Mouse (Mus musculus) hindbrain, embryonic 10.5 days (tissue): ENCODE measurements around the gene Lyz2. TPM values are rescaled to one million over a fixed set of nuclear protein-coding genes. Genes with fewer than 3 reads are reported as not detected.

Experiments
- DNase-seq: peaks from one replicate; pipeline ENCODE4 v3.0.0-alpha.2; 2017; ENCODE audit warnings: low spot score
- H3K27ac ChIP-seq: fragments of 300-500 bp; sonication (generic); 2 replicates; pipeline ENCODE4 v1.5.1; 2016; ENCODE audit warnings: mild to moderate bottlenecking, moderate library complexity
- H3K27me3 ChIP-seq: fragments of 300-500 bp; sonication (generic); 2 replicates; pipeline ENCODE4 v1.6.1; 2016; ENCODE audit warnings: mild to moderate bottlenecking; ENCODE audit not compliant: poor library complexity, insufficient read depth, severe bottlenecking
- H3K36me3 ChIP-seq: fragments of 300-500 bp; sonication (generic); 2 replicates; pipeline ENCODE4 v1.6.1; 2016; ENCODE audit warnings: mild to moderate bottlenecking, moderate library complexity
- H3K4me1 ChIP-seq: fragments of 300-500 bp; sonication (generic); replicated peaks from 2 replicates; pipeline ENCODE4 v1.6.1; 2016; ENCODE audit warnings: mild to moderate bottlenecking
- H3K4me3 ChIP-seq: fragments of 300-500 bp; sonication (generic); 2 replicates; pipeline ENCODE4 v1.5.1; 2016; ENCODE audit warnings: mild to moderate bottlenecking, moderate library complexity
- H3K9me3 ChIP-seq: fragments of 300-500 bp; sonication (generic); 2 replicates; pipeline ENCODE4 v1.6.1; 2016; ENCODE audit warnings: mild to moderate bottlenecking, moderate library complexity
- WGBS: fragments of 180-500 bp; shearing (Covaris S2); methylation state at CpG from one replicate; pipeline ENCODE4 v1.1.7; 2016; 5-methylcytosine and 5-hydroxymethylcytosine counted together
- polyA plus RNA-seq: library from polyadenylated mRNA; unstranded; fragments of >200 nt; fragmentation: Nextera tagmentation; extraction: Ambion mirVana; gene quantifications from 2 replicates; pipeline ENCODE4 v1.2.1, GENCODE M21; 2016

Gene Lyz2
- polyA plus RNA-seq: 8.7 and 16.7 TPM in 2 replicates

DNA sequence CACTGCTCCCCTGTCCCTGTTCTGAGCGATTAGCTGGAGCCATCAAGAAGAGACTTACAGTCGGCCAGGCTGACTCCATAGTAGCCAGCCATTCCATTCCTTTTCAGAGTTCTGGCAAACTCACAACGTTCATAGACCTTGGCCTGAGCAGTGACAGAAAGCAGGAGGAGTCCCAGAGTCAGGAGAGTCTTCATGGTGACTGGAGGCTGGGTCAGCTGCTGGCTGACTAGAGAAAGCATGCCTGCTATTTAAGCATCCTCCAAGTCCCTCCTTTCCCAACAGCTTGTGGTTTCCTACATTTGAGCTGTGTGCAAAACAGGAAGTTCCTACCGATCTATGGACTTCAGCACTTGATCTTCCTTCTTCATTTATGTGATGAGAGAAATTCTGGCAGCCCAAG lies at the start of gene Lyz2:
TSS of gene Lyz2 (minus strand) at position 273 of the 400 bp plus-strand sequence.
- H3K9me3 ChIP-seq: no peaks in the 10 kb centered on the region
- no peak for DNase-seq
- no peaks in the 10 kb centered on the region for H3K36me3 ChIP-seq
- no peaks in the 10 kb centered on the region for H3K4me1 ChIP-seq
- no peak within 1 kb of the TSS for H3K4me3 ChIP-seq
- no peak within 1 kb of the TSS for H3K27ac ChIP-seq
- H3K27me3 ChIP-seq: no peaks in the 10 kb centered on the region
- 65% methylated on average over 4 of the region's 4 CpGs for WGBS

DNA sequence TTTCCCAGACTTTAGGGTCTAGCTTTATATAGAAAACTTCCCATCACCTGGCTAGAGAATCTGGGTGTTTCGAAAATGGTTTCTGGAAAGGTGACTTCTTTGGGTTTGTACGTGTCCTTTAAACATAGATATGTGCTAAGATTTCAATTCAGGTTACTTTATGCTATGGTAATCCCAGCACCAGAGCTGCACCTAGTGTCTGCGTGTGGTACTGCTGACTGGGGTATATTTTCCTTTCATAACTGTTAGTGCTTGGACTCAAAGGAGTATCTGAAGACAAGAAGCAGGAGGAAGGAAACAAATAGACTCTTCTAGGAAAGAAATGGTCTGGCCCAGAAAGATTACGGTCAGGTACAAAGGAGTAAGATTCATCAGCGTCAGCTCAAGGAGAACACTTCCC lies 48.4 kb upstream of the Lyz2 start:
- Histone ChIP-seq H3K4me1 (peaks cover under 1% of the 10 kb centered on the region; the same call in 1 of the 2 replicates), H3K36me3 (no peaks in the 10 kb centered on the region), H3K9me3 (no peaks in the 10 kb centered on the region), H3K27ac (no peak overlapping the region), H3K27me3 (no peaks in the 10 kb centered on the region), H3K4me3 (no peak overlapping the region)
- DNase-seq: no peak
- WGBS: 83% methylated on average over 5 of the region's 5 CpGs

DNA sequence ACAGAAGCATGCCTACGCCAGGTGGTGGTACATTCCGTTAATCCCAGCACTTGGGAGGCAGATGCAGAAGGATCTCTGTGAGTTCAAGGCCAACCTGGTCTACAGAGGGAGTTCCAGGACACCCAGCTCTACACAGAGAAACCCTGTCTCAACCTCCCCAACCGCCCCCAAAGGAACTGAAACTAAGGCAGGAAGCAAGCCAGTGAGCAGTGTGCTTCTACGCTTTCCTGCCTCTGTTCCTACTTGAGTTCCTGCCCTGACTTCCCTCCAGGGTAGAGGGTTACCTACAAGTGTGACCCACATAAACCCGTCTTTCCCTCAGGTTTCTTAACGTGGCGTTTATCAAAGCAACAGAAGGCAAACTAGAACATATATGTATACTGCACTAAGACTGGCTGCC lies 41.7 kb upstream of the Lyz2 start:
- Histone ChIP-seq H3K9me3 (no peaks in the 10 kb centered on the region), H3K4me1 (0 out of 2 replicates have a peak, but pooled peaks cover 3% of the 10 kb centered on the region), H3K4me3 (no peak overlapping the region), H3K36me3 (no peaks in the 10 kb centered on the region), H3K27ac (no peak overlapping the region), H3K27me3 (no peaks in the 10 kb centered on the region)
- no peak for DNase-seq
- 92% methylated on average over 7 of the region's 7 CpGs for WGBS

DNA sequence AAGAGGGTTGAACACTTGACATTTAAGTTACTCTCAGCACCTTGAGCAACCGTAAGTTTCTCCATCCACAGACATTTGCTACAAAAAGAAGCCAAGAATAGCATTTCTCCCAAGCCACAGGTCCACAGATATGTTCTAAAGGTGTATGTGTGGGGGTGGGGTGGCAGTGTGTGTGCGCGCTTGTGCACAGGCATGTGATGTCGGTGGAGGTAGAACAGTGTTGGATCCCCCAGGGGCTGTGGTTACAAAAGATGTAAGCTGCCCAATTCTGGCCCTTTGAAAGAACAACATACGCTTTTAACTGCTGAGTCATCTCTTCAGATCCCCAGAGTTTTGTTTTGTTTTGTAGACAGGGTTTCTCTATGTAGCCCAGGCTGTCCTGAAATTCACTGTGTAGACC lies 40.5 kb upstream of the Lyz2 start:
- no peak for DNase-seq
- Histone ChIP-seq H3K4me1 (0 out of 2 replicates have a peak, but pooled peaks cover 3% of the 10 kb centered on the region), H3K27ac (no peak overlapping the region), H3K36me3 (no peaks in the 10 kb centered on the region), H3K27me3 (no peaks in the 10 kb centered on the region), H3K4me3 (no peak overlapping the region), H3K9me3 (no peaks in the 10 kb centered on the region)
- 94% methylated on average over 5 of the region's 5 CpGs for WGBS

DNA sequence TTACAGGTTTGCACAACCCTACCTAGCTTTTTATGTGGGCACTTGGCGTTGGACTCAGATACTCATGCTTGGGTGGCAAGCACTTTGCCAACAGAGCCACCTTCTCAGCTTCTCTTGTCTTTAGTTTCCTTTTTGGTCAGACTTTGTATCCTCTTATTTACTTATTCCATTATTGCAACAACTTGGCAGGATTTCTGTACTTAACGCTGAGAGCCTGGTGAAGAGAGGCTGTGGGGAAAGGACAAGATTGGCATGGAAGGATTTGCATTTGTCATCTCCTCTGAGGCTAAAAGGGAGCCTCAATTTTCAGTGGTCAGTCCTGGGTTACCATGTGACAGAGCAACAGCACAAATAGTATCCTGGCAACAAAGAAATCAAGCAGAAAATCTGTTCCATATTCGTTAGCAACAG lies 38.5 kb upstream of the Lyz2 start:
- H3K27ac ChIP-seq: no peak overlapping the region
- no peaks in the 10 kb centered on the region for H3K36me3 ChIP-seq
- H3K9me3 ChIP-seq: no peaks in the 10 kb centered on the region
- DNase-seq: no peak
- H3K27me3 ChIP-seq: no peaks in the 10 kb centered on the region
- 76% methylated on average over 3 of the region's 3 CpGs for WGBS
- H3K4me1 ChIP-seq: peaks cover 6% of the 10 kb centered on the region; the same call in 1 of the 2 replicates
- H3K4me3 ChIP-seq: no peak overlapping the region

DNA sequence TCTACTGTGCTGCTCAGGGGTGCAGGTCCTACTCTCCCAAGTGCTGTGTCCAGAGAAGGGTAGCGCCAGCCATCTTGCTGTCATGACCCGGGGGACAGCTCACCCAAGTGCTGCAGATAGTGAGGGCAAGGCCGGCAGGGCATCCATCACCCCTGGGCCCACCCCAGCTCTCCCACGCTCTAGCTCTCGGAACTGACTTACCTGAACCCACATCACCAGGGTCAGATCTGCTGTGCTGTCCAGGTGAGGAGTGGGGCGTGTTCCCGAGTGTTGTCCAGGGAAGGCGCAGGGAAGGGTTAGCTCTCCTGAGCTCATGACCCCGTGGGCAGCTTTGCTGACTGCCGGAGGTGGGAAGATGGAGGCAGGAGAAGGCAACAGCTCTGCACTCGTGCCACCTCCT lies 34.3 kb upstream of the Lyz2 start:
- Histone ChIP-seq H3K27ac (no peak overlapping the region), H3K4me3 (no peak overlapping the region), H3K9me3 (no peaks in the 10 kb centered on the region), H3K4me1 (peaks cover 6% of the 10 kb centered on the region; the same call in 1 of the 2 replicates), H3K27me3 (no peaks in the 10 kb centered on the region), H3K36me3 (no peaks in the 10 kb centered on the region)
- 88% methylated on average over 11 of the region's 11 CpGs for WGBS
- DNase-seq: no peak

DNA sequence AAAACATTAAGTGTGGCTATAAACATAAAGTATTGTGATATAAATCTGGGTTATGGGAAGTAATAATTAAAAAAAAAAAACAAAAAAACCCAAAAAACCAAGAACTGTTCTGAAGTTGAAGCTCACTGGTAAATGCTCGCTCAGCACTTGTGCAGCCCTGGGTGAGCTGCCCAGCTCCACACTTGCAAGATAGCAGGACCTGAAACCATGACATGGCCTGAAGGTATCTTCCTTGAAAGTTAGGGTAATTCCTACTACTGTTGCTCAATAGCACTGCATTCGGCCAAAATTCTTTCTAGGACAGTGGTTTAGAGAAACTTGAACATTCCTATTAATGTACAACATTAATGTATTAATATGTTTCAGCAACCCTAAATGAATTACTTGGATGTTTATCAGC lies 31.0 kb upstream of the Lyz2 start:
- 92% methylated on average over 2 of the region's 2 CpGs for WGBS
- H3K4me1 ChIP-seq: peaks cover 3% of the 10 kb centered on the region; the same call in 1 of the 2 replicates
- no peaks in the 10 kb centered on the region for H3K9me3 ChIP-seq
- H3K36me3 ChIP-seq: no peaks in the 10 kb centered on the region
- DNase-seq: no peak
- H3K27me3 ChIP-seq: no peaks in the 10 kb centered on the region
- no peak overlapping the region for H3K4me3 ChIP-seq
- H3K27ac ChIP-seq: no peak overlapping the region

DNA sequence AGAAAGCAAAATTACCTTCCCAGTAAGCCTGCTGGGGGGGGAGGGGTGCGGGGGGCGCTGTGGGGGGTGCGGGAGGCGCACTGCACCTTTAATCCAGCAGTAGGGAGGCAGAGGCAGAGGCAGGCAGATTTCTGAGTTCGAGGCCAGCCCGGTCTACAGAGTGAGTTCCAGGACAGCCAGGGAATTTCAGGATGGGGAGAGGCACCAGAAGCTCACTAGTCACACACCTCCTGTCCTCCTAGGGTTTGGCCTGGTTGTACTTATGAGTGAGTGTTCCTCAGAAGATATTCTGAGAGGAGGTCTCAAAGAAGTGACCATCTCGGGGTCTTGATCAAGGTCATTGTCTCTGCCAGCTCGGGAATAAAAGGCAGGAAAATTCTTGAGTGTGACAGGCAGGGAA lies 30.0 kb upstream of the Lyz2 start:
- Histone ChIP-seq H3K27ac (no peak overlapping the region), H3K27me3 (no peaks in the 10 kb centered on the region), H3K4me1 (peaks cover 3% of the 10 kb centered on the region; the same call in 1 of the 2 replicates), H3K4me3 (no peak overlapping the region), H3K9me3 (no peaks in the 10 kb centered on the region), H3K36me3 (no peaks in the 10 kb centered on the region)
- no peak for DNase-seq
- WGBS: 81% methylated on average over 8 of the region's 8 CpGs

DNA sequence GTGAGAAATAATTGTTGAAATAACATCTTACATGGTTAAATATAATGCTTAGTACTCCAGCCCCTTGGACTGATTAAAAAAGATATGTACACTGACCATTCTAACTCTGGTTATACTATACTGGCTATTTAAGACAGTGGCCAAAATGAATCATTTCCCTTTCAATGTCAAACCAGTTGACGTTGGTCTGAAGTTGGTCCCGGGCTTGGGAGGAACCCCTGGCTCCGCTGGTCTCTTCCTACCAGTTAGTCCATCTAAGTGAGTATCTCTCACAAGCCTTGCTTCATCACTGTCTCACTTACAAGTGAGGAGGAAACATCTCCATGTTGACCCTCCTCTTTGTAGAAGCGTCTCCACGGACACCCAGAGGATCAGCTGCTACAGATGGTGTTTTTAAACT lies 22.2 kb upstream of the Lyz2 start:
- Histone ChIP-seq H3K4me3 (no peak overlapping the region), H3K4me1 (no peaks in the 10 kb centered on the region), H3K9me3 (no peaks in the 10 kb centered on the region), H3K27me3 (no peaks in the 10 kb centered on the region), H3K27ac (no peak overlapping the region), H3K36me3 (no peaks in the 10 kb centered on the region)
- WGBS: 90% methylated on average over 5 of the region's 5 CpGs
- DNase-seq: no peak

DNA sequence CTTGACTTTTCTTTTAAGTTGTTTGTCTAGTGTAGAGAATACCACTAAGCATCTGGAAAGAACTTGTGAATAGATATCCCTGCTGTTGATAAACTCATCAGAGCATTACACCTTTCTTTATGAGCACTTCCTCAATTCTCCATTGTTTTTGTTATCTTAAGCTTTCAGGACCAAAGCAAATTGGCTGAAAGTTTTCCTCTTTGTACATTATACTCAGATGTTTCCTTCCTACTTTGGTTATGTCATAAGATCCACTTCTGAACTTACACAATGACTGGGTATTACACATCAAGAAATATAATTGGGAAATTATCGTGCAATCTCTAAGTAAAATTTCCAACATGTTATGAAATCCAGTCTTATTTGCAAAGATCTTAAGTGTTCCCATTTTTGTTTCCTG lies 19.6 kb upstream of the Lyz2 start:
- H3K4me3 ChIP-seq: no peak overlapping the region
- WGBS: 90% methylated on average over 1 of the region's 1 CpGs
- DNase-seq: no peak
- no peaks in the 10 kb centered on the region for H3K9me3 ChIP-seq
- no peaks in the 10 kb centered on the region for H3K36me3 ChIP-seq
- H3K27ac ChIP-seq: no peak overlapping the region
- H3K4me1 ChIP-seq: no peaks in the 10 kb centered on the region
- H3K27me3 ChIP-seq: no peaks in the 10 kb centered on the region

DNA sequence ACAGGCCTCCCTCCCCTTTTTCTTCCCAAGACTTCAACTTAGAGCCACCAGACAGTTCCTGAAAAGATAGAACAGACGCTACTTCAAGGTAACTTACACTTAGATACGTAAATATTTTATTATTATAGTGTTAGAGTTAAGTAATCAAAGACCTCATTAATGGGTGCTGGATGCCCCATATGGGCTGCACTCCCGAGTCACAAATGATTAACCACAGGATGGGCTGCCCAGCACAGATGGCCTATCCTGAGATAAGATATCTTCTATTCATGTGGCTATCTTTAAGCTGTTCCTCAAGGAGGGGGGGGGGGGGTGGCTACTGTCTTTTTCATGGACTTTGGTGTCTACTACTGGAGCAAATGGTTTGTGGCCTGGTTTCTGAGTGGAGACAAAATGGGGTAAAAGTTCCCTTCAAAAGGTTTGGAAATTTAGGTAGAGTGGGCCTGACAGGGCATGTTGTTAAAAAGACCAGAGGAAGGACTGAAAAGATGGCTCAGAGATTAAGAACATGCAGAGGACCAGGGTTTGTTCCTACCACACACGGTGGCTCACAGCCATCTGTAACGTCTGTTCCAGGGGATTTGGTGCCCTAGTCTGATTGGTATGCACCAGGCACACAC lies 17.9 kb upstream of the Lyz2 start:
- WGBS: 86% methylated on average over 5 of the region's 5 CpGs

DNA sequence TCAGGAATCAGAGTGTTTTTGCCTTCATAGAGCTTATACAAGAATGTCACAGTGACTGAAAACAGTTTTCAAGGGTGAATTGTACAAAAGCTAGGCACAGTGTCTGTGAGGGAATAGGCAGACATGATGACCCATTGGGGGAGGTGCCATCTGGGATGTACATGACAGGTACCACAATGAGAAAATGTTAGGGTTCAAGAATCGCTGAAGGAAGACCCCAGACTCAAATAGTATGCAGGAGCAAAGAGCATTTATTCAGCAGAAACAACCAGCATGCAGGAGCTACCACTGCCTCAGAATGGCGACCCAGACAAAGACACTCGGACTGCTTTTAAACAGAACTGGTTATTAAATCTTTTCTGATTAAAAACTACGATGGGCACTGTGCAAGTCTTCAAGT lies 17.0 kb upstream of the Lyz2 start:
- Histone ChIP-seq H3K36me3 (no peaks in the 10 kb centered on the region), H3K9me3 (no peaks in the 10 kb centered on the region), H3K4me3 (no peak overlapping the region), H3K27ac (no peak overlapping the region), H3K27me3 (no peaks in the 10 kb centered on the region), H3K4me1 (no peaks in the 10 kb centered on the region)
- 91% methylated on average over 4 of the region's 4 CpGs for WGBS
- DNase-seq: no peak

More for the DNA sequence above, 17.9 kb upstream of the Lyz2 start:
- H3K27me3 ChIP-seq: no peaks in the 10 kb centered on the region
- no peaks in the 10 kb centered on the region for H3K36me3 ChIP-seq
- no peaks in the 10 kb centered on the region for H3K4me1 ChIP-seq
- H3K9me3 ChIP-seq: no peaks in the 10 kb centered on the region
- H3K4me3 ChIP-seq: no peak overlapping the region
- DNase-seq: no peak
- no peak overlapping the region for H3K27ac ChIP-seq

DNA sequence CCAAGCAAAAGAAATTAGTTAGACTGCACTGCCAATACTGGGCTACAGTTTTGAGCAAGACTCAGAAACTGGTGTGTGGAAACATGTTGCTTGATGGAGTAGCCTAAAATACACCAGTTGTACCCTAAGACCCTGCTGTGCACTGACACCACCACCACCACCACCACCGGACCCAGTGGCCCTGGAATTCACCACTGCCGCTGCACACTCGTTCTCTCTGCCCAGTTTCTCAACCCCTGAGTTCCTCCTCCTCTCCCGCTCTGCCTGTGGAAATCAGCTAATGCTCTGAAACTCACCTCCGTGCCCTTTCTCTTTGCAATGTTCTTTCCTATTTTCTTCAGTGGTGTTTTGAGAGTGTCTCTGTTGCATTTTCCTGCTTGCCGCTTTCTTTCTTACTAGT lies 16.2 kb upstream of the Lyz2 start:
- H3K36me3 ChIP-seq: no peaks in the 10 kb centered on the region
- WGBS: 87% methylated on average over 6 of the region's 6 CpGs
- no peaks in the 10 kb centered on the region for H3K27me3 ChIP-seq
- H3K4me3 ChIP-seq: no peak overlapping the region
- no peaks in the 10 kb centered on the region for H3K9me3 ChIP-seq
- H3K4me1 ChIP-seq: no peaks in the 10 kb centered on the region
- DNase-seq: no peak
- H3K27ac ChIP-seq: no peak overlapping the region

DNA sequence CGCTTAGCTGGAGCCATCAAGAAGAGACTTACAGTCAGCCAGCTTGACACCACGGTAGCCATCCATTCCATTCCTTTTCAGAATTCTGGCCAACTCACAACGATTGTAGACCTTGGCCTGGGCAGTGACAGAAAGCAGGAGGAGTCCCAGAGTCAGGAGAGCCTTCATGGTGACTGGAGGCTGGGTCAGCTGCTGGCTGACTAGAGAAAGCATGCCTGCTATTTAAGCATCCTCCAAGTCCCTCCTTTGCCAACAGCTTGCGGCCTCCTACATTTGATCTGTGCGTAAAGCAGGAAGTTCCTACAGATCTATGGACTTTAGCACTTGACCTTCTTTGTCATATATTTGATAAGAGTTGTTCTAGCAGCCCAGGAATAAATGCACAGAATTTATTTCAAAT lies 10.6 kb upstream of the Lyz2 start, which contains the start of gene Lyz1:
TSS of gene Lyz1 (minus strand) at position 198 of the 400 bp plus-strand sequence.
- H3K27ac ChIP-seq: no peak within 1 kb of the TSS
- H3K27me3 ChIP-seq: no peaks in the 10 kb centered on the region
- no peaks in the 10 kb centered on the region; the same call in 1 of the 2 replicates for H3K4me1 ChIP-seq
- H3K4me3 ChIP-seq: no peak within 1 kb of the TSS
- DNase-seq: no peak
- no peaks in the 10 kb centered on the region for H3K9me3 ChIP-seq
- H3K36me3 ChIP-seq: no peaks in the 10 kb centered on the region
- 80% methylated on average over 5 of the region's 5 CpGs for WGBS
